Mouse (Mus musculus): ENCODE results near the gene Gabrg3. TPM values are rescaled to one million over a fixed set of nuclear protein-coding genes. Genes with fewer than 3 reads are reported as not detected.

Gene Gabrg3
- polyA plus RNA-seq, 1 experiment = not detected

DNA sequence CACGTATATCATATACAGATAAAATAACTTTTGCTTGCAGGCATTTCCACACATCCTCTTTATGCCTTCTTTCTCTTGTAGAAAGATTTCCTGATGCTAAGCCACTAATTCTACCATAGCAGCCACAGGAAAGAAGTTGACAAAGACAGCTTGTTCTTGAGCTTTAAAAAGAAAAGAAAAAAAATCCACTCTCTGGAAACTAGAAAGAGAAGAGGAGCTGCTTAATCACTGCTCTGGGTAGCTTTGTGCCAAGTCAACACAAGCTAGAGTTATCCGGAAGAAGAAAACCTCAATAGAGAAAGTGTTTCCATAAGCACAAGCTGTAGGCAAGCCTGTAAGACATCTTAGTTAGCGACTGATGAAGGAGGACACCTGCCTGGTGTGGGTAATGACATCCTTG is 321.6 kb downstream of the Gabrg3 start:
- Histone ChIP-seq H3K4me1 (ENCODE audit: control insufficient read depth, insufficient read depth, insufficient read length, low read length) (no peaks in the 10 kb centered on the region), H3K27ac (replicated peaks; ENCODE audit: low read depth, low read length) (no peak overlapping the region), H3K4me3 (ENCODE audit: insufficient read depth, low read depth, low read length) (no peak overlapping the region)

- Histone ChIP-seq H3K4me3 (ENCODE audit: insufficient read depth, low read depth, low read length) (no peak overlapping the region), H3K27ac (replicated peaks; ENCODE audit: low read depth, low read length) (no peak overlapping the region)
Observed at GRCm38 (mm10) chr7:57050906-57051635, 335.9 kb downstream of the Gabrg3 start.

DNA sequence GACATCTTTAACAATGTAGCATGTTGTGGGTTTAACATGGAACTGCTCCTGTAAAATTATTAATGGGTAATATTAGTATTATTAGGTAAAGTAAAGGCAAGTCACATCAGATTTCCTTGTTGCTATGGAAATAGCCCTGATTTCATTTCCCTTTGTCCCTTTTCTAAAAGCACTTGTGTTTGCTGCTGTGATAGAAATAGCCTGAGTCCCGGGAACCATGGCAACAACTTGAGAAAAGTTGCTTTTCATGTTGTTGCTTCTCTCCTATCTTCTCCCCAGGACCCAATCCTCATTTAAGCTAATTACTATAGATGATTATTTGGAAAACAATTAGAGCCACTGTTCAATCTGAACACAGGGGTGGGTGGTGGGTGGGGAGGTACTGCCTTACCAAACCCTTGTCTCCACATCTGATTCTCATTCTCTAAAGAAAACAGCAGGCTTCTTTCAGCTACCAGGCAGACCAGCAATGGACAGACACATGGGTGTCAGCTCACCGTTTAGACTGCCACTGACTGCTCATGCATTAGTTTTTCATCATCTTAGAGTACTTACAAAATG is 349.0 kb downstream of the Gabrg3 start:
- Histone ChIP-seq H3K27ac (replicated peaks; ENCODE audit: low read depth, low read length) (no peak overlapping the region), H3K4me3 (ENCODE audit: insufficient read depth, low read depth, low read length) (no peak overlapping the region), H3K4me1 (ENCODE audit: control insufficient read depth, insufficient read depth, insufficient read length, low read length) (no peaks in the 10 kb centered on the region)

More at GRCm38 (mm10) chr7:57050906-57051635, 335.9 kb downstream of the Gabrg3 start:
- no peaks in the 10 kb centered on the region for H3K4me1 ChIP-seq (ENCODE audit: control insufficient read depth, insufficient read depth, insufficient read length, low read length)

GRCm38 (mm10) chr7:57000585-57001261 is 386.3 kb downstream of the Gabrg3 start:
- Histone ChIP-seq H3K4me1 (ENCODE audit: control insufficient read depth, insufficient read depth, insufficient read length, low read length) (no peaks in the 10 kb centered on the region), H3K4me3 (ENCODE audit: insufficient read depth, low read depth, low read length) (no peak overlapping the region), H3K27ac (replicated peaks; ENCODE audit: low read depth, low read length) (no peak overlapping the region)

DNA sequence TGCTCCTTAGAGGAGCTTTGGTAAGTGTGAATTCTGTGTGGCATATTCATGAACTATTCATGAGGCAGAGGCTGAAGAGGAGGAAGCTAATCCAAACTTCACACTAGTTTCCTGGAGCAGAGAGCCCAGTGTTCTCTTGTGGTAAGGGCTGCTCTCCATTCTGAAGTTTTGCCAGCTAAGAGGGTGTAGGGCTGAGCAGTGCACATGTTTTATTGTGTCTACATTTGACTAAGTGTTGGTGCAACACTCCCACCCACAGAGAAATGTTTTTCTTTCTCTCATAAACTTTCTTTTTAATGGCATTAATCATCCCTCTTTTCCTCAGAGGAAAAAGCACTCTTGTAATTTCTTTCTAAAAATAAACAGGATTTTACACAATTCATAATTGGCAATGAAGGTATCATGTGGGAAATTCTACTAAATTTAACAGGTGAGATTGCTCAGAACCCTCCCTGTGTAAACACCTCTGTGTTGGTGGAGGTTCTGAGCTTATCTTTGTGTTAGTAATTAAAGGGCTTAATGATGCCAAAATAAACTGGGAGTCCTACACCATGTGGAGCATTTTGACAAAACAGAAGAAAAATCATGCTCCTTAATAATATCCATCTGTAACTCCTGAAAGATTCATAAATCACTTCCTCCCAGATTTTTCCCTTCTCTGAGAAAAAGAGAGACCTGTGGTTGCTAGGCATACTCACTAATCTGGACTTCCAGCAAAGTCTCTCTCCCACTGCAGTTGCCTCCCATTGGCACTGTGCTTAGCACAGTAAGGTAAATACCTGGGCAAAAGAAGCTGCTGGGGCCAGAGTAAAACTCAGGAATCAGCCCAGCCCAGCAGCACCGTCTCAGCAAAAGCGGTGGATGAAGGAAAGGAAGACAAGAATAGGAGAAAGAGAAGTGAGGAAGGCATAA is 389.0 kb downstream of the Gabrg3 start:
- Histone ChIP-seq H3K27ac (replicated peaks; ENCODE audit: low read depth, low read length) (no peak overlapping the region), H3K4me1 (ENCODE audit: control insufficient read depth, insufficient read depth, insufficient read length, low read length) (no peaks in the 10 kb centered on the region), H3K4me3 (ENCODE audit: insufficient read depth, low read depth, low read length) (no peak overlapping the region)

GRCm38 (mm10) chr7:56946398-56946797 is 440.6 kb downstream of the Gabrg3 start:
- Histone ChIP-seq H3K27ac (replicated peaks; ENCODE audit: low read depth, low read length) (no peak overlapping the region), H3K4me3 (ENCODE audit: insufficient read depth, low read depth, low read length) (no peak overlapping the region), H3K4me1 (ENCODE audit: control insufficient read depth, insufficient read depth, insufficient read length, low read length) (no peaks in the 10 kb centered on the region)

DNA sequence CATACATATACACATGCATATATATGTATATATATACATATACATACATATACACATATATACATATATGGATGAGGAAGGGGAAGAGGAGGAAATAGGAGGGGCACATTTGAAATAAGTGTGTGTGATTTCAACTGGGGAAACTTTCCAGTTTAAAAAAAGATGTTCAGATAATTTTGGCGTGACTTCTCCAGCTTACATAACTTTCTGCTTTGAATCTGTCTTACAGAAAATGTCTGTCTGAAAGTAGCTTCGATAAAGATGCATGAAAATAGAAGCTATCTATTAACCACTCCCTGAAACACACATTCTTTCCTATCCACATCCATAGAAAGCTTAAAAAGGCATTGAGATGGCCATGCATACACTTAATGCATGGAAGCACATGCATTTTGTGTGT is 445.4 kb downstream of the Gabrg3 start:
- H3K4me1 ChIP-seq (ENCODE audit: control insufficient read depth, insufficient read depth, insufficient read length, low read length) = no peaks in the 10 kb centered on the region
- H3K4me3 ChIP-seq (ENCODE audit: insufficient read depth, low read depth, low read length) = no peak overlapping the region
- no peak overlapping the region for H3K27ac ChIP-seq (replicated peaks; ENCODE audit: low read depth, low read length)

DNA sequence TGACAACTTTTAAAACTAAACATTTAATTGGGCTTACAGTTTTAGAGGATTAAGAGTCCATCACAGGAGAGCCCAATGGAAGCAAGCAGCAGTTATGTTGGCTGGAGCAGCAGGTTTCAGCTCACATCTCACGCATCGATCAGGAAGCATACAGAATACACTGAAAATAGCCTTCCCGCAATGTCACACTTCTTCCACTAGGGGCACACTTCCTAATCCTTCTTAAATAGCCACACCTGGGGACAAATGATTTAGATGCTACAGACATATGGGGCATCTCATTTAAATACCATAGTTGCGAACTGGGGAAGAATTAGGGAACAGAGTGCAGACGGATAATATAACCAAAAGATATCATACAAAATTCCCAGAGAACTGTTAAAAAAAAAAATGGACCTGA is 449.0 kb downstream of the Gabrg3 start:
- no peak overlapping the region for H3K27ac ChIP-seq (replicated peaks; ENCODE audit: low read depth, low read length)
- no peak overlapping the region for H3K4me3 ChIP-seq (ENCODE audit: insufficient read depth, low read depth, low read length)
- no peaks in the 10 kb centered on the region for H3K4me1 ChIP-seq (ENCODE audit: control insufficient read depth, insufficient read depth, insufficient read length, low read length)

DNA sequence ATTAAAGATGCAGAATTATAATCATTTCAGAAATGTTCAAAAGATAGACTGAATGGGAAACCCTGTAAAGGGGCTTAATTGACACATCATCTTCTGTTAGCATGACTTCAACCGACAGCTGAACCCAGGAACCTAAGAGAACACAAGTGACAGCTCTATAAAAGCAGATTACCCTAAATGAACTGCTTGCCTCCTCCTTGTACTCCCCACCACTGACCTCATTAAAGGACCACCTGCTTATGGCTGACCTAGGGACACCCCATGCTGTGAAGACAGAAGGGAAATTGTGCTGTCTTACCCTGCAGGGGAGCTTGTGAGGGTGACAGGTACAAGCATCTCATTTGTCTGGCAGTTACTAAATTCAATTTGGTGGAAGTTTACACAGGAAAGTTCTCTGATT is 467.5 kb downstream of the Gabrg3 start:
- no peak overlapping the region for H3K27ac ChIP-seq (replicated peaks; ENCODE audit: low read depth, low read length)
- H3K4me3 ChIP-seq (ENCODE audit: insufficient read depth, low read depth, low read length) = no peak overlapping the region
- H3K4me1 ChIP-seq (ENCODE audit: control insufficient read depth, insufficient read depth, insufficient read length, low read length) = no peaks in the 10 kb centered on the region

- Histone ChIP-seq H3K4me1 (ENCODE audit: control insufficient read depth, insufficient read depth, insufficient read length, low read length) (no peaks in the 10 kb centered on the region), H3K4me3 (ENCODE audit: insufficient read depth, low read depth, low read length) (no peak overlapping the region), H3K27ac (replicated peaks; ENCODE audit: low read depth, low read length) (no peak overlapping the region)
Observed at GRCm38 (mm10) chr7:56914862-56915261, 472.1 kb downstream of the Gabrg3 start.

GRCm38 (mm10) chr7:56899762-56900161 is 487.2 kb downstream of the Gabrg3 start:
- Histone ChIP-seq H3K27ac (replicated peaks; ENCODE audit: low read depth, low read length) (no peak overlapping the region), H3K4me3 (ENCODE audit: insufficient read depth, low read depth, low read length) (no peak overlapping the region), H3K4me1 (ENCODE audit: control insufficient read depth, insufficient read depth, insufficient read length, low read length) (no peaks in the 10 kb centered on the region)

DNA sequence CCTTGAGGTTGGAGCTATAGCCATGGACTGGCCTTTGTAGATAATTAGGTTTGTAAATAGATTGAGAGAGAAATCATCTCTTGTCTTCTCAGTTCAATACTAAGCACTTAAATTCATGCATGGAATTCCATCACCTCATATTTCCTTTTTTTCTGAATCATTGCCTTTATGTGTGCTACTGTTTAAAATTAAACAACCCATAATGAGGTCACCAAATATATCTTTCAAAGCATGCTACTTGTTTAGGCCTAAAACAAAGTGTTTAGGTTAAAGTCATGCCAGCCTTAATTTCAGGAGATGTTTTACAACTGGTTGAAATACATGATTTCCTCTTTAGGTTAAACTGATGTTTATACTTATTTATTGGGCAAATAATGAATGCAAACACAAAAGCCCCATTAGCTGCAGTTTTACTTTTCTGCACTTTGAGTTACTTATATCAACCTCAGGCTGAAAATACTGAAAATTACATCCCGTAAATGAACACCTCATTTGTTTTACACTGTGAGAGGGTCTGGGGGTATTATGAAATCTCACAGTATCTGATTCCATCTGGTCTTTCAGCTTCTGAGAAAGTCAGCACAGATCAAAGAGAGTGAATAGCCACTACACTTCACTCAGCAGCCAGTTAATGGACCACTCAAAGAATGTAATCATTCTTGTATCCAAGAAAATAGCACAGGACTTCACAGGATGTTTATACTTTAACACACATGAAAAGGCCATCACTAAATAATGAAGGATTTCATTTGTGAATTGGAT is 519.5 kb downstream of the Gabrg3 start:
- Histone ChIP-seq H3K4me1 (ENCODE audit: control insufficient read depth, insufficient read depth, insufficient read length, low read length) (no peaks in the 10 kb centered on the region), H3K27ac (replicated peaks; ENCODE audit: low read depth, low read length) (no peak overlapping the region), H3K4me3 (ENCODE audit: insufficient read depth, low read depth, low read length) (no peak overlapping the region)

DNA sequence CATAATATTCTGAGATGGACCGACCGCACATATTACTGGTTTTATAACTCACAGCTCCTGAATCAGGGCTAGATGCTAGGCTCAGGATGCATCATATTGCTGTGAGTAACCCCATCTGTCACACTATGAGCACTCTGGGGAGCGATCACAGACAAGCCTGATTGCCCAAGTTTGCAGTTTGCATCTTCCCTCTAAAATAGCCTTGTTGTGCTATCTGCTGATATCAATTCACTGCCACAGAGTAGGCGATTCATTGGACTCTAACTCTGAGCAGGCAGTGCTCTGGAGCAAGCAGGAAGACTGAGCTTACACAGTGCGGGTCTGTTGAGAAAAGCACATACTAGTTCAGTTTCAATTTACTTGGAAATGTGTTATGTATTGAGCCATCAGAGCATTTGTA is 543.4 kb downstream of the Gabrg3 start:
- no peak overlapping the region for H3K27ac ChIP-seq (replicated peaks; ENCODE audit: low read depth, low read length)
- no peak overlapping the region for H3K4me3 ChIP-seq (ENCODE audit: insufficient read depth, low read depth, low read length)
- no peaks in the 10 kb centered on the region for H3K4me1 ChIP-seq (ENCODE audit: control insufficient read depth, insufficient read depth, insufficient read length, low read length)

DNA sequence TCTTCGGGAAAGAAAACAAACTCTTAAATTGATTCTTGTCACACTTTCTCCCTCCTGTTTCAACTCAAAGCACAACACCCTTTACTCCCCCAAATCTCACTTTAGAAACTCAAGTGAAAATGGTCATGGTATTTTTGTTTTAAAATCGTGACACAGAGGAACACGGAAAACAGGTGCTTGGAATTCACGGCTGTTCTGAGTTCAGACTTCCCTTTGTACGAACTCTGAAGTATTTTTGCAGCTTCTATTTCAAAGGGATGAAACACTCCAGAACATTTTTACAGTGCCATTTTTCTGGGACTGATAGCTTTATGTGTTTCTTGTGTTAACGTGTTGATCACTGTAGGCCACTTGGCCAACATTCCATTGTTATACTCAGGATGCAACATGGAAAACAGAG is 561.5 kb downstream of the Gabrg3 start:
- Histone ChIP-seq H3K4me3 (ENCODE audit: insufficient read depth, low read depth, low read length) (no peak overlapping the region), H3K4me1 (ENCODE audit: control insufficient read depth, insufficient read depth, insufficient read length, low read length) (no peaks in the 10 kb centered on the region), H3K27ac (replicated peaks; ENCODE audit: low read depth, low read length) (no peak overlapping the region)
